Mouse (Mus musculus): ENCODE results near the gene Nfic.
A peak's percentile ranks its signal among the peaks of the same experiment; 100 is the strongest.

Gene Nfic

GRCm38 (mm10) chr10:81429092-81429491, 26.3 kb downstream of the Nfic start:
- peak; percentile 64 for DNase-seq

GRCm38 (mm10) chr10:81428507-81428870, 26.9 kb downstream of the Nfic start:
- no peak for DNase-seq

GRCm38 (mm10) chr10:81427804-81428506, 27.5 kb downstream of the Nfic start:
- peak; percentile 84 for DNase-seq

GRCm38 (mm10) chr10:81427327-81427726, 28.1 kb downstream of the Nfic start:
- peak; percentile 62 for DNase-seq

GRCm38 (mm10) chr10:81426897-81427296, 28.5 kb downstream of the Nfic start:
- peak; percentile 80 for DNase-seq

- peak; percentile 76 for DNase-seq
Observed at GRCm38 (mm10) chr10:81426081-81426671, 29.3 kb downstream of the Nfic start.

- peak; percentile 82 for DNase-seq
Observed at GRCm38 (mm10) chr10:81425236-81425850, 30.1 kb downstream of the Nfic start.

- peak; percentile 93 for DNase-seq
Observed at GRCm38 (mm10) chr10:81424246-81425051, 31.0 kb downstream of the Nfic start.

- peak; percentile 58 for DNase-seq
Observed at GRCm38 (mm10) chr10:81423476-81424245, 31.8 kb downstream of the Nfic start.

- DNase-seq, result peak; percentile 59
Observed at GRCm38 (mm10) chr10:81422661-81423217, 32.7 kb downstream of the Nfic start.

- DNase-seq, result peak; percentile 70
Observed at GRCm38 (mm10) chr10:81422191-81422590, 33.2 kb downstream of the Nfic start.

- no peak for DNase-seq
Observed at GRCm38 (mm10) chr10:81421797-81422100, 33.7 kb downstream of the Nfic start.

- peak; percentile 53 for DNase-seq
Observed at GRCm38 (mm10) chr10:81421041-81421796, 34.2 kb downstream of the Nfic start.

- peak; percentile 80 for DNase-seq
Observed at GRCm38 (mm10) chr10:81420191-81420767, 35.2 kb downstream of the Nfic start.

- peak; percentile 54 for DNase-seq
Observed at GRCm38 (mm10) chr10:81419111-81419928, 36.1 kb downstream of the Nfic start.

GRCm38 (mm10) chr10:81418216-81419070, 37.0 kb downstream of the Nfic start:
- DNase-seq, result peak; percentile 54

GRCm38 (mm10) chr10:81417227-81418215, 37.9 kb downstream of the Nfic start:
- peak; percentile 73 for DNase-seq
